Mouse (Mus musculus) T-cell, adult 2 months (primary cell): ENCODE data around the gene Gprc5c.

Source experiments
- DNase-seq: peaks from one replicate; pipeline ENCODE4 v3.0.0; 2022; ENCODE audit warnings: low spot score

Gene Gprc5c

GRCm38 (mm10) chr11:114833166-114833565, 17.8 kb upstream of the Gprc5c start:
- no peak for DNase-seq

- DNase-seq, result no peak
Measured at GRCm38 (mm10) chr11:114843818-114844463, 7.0 kb upstream of the Gprc5c start.

GRCm38 (mm10) chr11:114844464-114845220, 6.3 kb upstream of the Gprc5c start:
- no peak for DNase-seq

GRCm38 (mm10) chr11:114846336-114846735, 4.6 kb upstream of the Gprc5c start:
- no peak for DNase-seq

- no peak for DNase-seq
Measured at GRCm38 (mm10) chr11:114847008-114847407, 3.9 kb upstream of the Gprc5c start.

GRCm38 (mm10) chr11:114849572-114849971, 1.4 kb upstream of the Gprc5c start:
- DNase-seq, result no peak

- DNase-seq, result no peak
Measured at GRCm38 (mm10) chr11:114850066-114850451, 893 bp upstream of the Gprc5c start.

- DNase-seq, result no peak
Measured at GRCm38 (mm10) chr11:114851269-114851607, 286 bp downstream of the Gprc5c start.

GRCm38 (mm10) chr11:114851608-114852310, 807 bp downstream of the Gprc5c start:
- no peak for DNase-seq

GRCm38 (mm10) chr11:114852311-114853173, 1.6 kb downstream of the Gprc5c start:
- DNase-seq, result no peak

GRCm38 (mm10) chr11:114853174-114853838, 2.4 kb downstream of the Gprc5c start:
- DNase-seq, result no peak

- DNase-seq, result no peak
Measured at GRCm38 (mm10) chr11:114854581-114854980, 3.6 kb downstream of the Gprc5c start.

- DNase-seq, result no peak
Measured at GRCm38 (mm10) chr11:114856125-114856524, 5.2 kb downstream of the Gprc5c start.

GRCm38 (mm10) chr11:114858641-114859040, 7.7 kb downstream of the Gprc5c start:
- DNase-seq, result peak; percentile 44

- DNase-seq, result no peak
Measured at GRCm38 (mm10) chr11:114861057-114861456, 10.1 kb downstream of the Gprc5c start.

- no peak for DNase-seq
Measured at GRCm38 (mm10) chr11:114862687-114863086, 11.7 kb downstream of the Gprc5c start.

- DNase-seq, result no peak
Measured at GRCm38 (mm10) chr11:114863918-114864420, 13.0 kb downstream of the Gprc5c start.

- DNase-seq, result no peak
Measured at GRCm38 (mm10) chr11:114865999-114866398, 15.0 kb downstream of the Gprc5c start.

- DNase-seq, result no peak
Measured at GRCm38 (mm10) chr11:114866486-114867360, 15.8 kb downstream of the Gprc5c start.
